Mouse (Mus musculus): ENCODE results near the gene Gm8374.
"Not testable (repeated sequence)": the region's sequence is repeated elsewhere in the genome, so short reads cannot be mapped to it uniquely, and the experiment has no call there.

Gm8374 gene

GRCm38 (mm10) chr14:7365034-7365433 is at the start of gene Gm8374:
Gene Gm8374 (minus strand): TSS chr14:7365134.
- not testable (repeated sequence) for DNase-seq (ENCODE audit: low spot score in 2 of 2)

GRCm38 (mm10) chr14:7332295-7332694 is 32.6 kb downstream of the Gm8374 start, which contains the start of gene Gm5797:
Gene Gm5797 (minus strand): TSS chr14:7332395.
- not testable (repeated sequence) for DNase-seq (ENCODE audit: low spot score in 2 of 2)

DNA sequence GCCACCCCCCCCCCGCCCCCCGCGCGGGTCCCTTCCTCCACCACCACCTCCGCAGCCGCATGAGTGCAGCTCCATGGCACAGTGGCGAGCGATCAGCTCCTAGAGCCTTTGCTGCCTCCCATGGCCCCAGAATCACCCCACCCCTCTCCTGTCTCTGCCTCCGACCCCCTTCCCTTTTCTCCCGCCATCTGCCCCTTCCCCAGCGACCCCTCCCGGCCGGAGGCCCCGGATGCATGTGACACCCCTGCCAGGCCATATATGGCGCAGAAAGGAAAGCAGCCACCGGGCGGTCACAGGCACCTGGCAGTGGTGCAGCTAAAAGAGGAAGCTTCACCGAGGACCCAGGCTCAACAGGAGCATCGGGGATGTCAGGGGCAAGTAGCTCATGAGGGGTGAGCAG is 49.8 kb downstream of the Gm8374 start:
- DNase-seq (ENCODE audit: low spot score in 2 of 2), result not testable (repeated sequence)

DNA sequence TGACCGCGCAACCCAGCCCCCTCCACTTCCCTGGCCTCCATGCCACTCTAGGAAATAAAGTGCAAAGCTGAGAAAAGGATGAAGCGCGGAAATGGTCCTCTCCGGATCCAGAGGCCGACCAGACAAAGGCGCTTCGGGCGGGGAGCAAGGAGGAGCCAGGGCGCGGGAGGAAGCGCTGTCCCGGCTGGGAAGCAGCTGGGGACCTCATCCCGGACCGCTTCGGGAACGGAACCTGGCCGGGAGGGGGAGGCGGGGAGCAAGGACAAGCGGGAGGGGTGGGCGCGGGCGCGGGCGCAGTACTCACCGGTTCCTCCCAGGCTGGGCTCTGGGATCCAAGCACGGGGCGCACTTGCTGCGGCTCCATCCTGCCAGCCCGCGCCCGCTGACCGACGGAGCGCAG is 50.3 kb downstream of the Gm8374 start, which contains the start of gene Gm3739:
Gm3739 (minus strand) TSS at position 389 of the 400 bp plus-strand sequence.
- DNase-seq (ENCODE audit: low spot score in 2 of 2), result not testable (repeated sequence)
